Mouse (Mus musculus) heart, embryonic 13.5 days (tissue): ENCODE results near the gene Fam124a. TPM values are rescaled to one million over a fixed set of nuclear protein-coding genes. Genes with fewer than 3 reads are reported as not detected.
"Not testable (repeated sequence)": the region's sequence is repeated elsewhere in the genome, so short reads cannot be mapped to it uniquely, and the experiment has no call there.

ENCODE experiments used
- ATAC-seq: fragments of 200-750 bp; cut with Nextera tagmentation; 2 replicates; pipeline ENCODE4 v1.8.0; 2017; ENCODE audit warnings: moderate TSS enrichment; ENCODE audit not compliant: insufficient number of reproducible peaks, low FRiP score, low TSS enrichment; ENCODE audit errors: extremely low read depth
- H3K27ac ChIP-seq: fragments of 300-500 bp; sonication (generic); replicated peaks from 2 replicates; pipeline ENCODE4 v1.5.1; 2015; ENCODE audit warnings: moderate library complexity, mild to moderate bottlenecking, inconsistent platforms
- H3K27me3 ChIP-seq: fragments of 300-500 bp; sonication (generic); replicated peaks from 2 replicates; pipeline ENCODE4 v1.6.1; 2015; ENCODE audit warnings: mild to moderate bottlenecking, inconsistent platforms
- H3K36me3 ChIP-seq: fragments of 300-500 bp; sonication (generic); 2 replicates; pipeline ENCODE4 v1.6.1; 2015; ENCODE audit warnings: mild to moderate bottlenecking, inconsistent platforms
- H3K4me1 ChIP-seq: fragments of 300-500 bp; sonication (generic); 2 replicates; pipeline ENCODE4 v1.6.1; 2015; ENCODE audit warnings: inconsistent platforms
- H3K4me2 ChIP-seq: fragments of 300-500 bp; sonication (generic); 2 replicates; pipeline ENCODE4 v1.6.1; 2015; ENCODE audit warnings: inconsistent platforms, mild to moderate bottlenecking, moderate library complexity
- H3K4me3 ChIP-seq: fragments of 300-500 bp; sonication (generic); 2 replicates; pipeline ENCODE4 v1.5.1; 2015; ENCODE audit warnings: moderate library complexity, mild to moderate bottlenecking, inconsistent platforms
- H3K9ac ChIP-seq: fragments of 300-500 bp; sonication (generic); 2 replicates; pipeline ENCODE4 v1.6.1; 2015; ENCODE audit warnings: inconsistent platforms, mild to moderate bottlenecking, moderate library complexity
- H3K9me3 ChIP-seq: fragments of 300-500 bp; sonication (generic); 2 replicates; pipeline ENCODE4 v1.6.1; 2016; ENCODE audit warnings: inconsistent platforms
- WGBS: fragments of 180-500 bp; shearing (Covaris S2); methylation state at CpG from one replicate; pipeline ENCODE4 v1.1.7; 2015; ENCODE audit warnings: mixed read lengths; 5-methylcytosine and 5-hydroxymethylcytosine counted together
- polyA plus RNA-seq: library from polyadenylated mRNA; unstranded; fragments of >200 nt; fragmentation: Nextera tagmentation; extraction: Ambion mirVana; gene quantifications from 2 replicates; pipeline ENCODE4 v1.2.1, GENCODE M21; 2015

Gene Fam124a
- polyA plus RNA-seq, 1 experiment from 2014 or later = 2.4 TPM

GRCm38 (mm10) chr14:62637436-62638344 is 82.2 kb downstream of the Fam124a start:
- Histone ChIP-seq H3K27ac (no peak overlapping the region), H3K27me3 (no peaks in the 10 kb centered on the region), H3K4me2 (no peak overlapping the region), H3K4me1 (no peaks in the 10 kb centered on the region), H3K9ac (no peak overlapping the region), H3K36me3 (no peaks in the 10 kb centered on the region), H3K9me3 (no peaks in the 10 kb centered on the region), H3K4me3 (no peak overlapping the region)
- ATAC-seq = no peak
- 20% methylated on average over 9 of the region's 9 CpGs for WGBS

DNA sequence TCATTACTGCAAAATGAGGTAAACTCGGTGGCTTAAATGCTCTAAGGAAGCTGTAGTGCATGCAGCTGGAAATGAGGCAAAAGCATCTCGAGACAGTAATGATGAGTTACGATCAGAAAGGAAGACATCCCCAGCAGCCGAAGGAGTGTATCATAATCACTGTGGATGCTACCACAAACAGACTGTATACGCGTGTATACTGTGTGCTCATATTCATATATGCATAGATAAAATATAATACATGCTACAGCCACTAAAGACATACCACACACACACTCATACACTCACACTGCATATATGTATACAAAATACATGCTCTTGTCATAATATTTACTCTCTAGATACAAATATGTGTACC is 82.8 kb downstream of the Fam124a start:
- Histone ChIP-seq H3K9me3 (no peaks in the 10 kb centered on the region), H3K4me2 (no peak overlapping the region), H3K27me3 (no peaks in the 10 kb centered on the region), H3K36me3 (no peaks in the 10 kb centered on the region), H3K4me1 (no peaks in the 10 kb centered on the region), H3K4me3 (no peak overlapping the region), H3K9ac (no peak overlapping the region), H3K27ac (no peak overlapping the region)
- WGBS = 61% methylated on average over 6 of the region's 6 CpGs
- no peak for ATAC-seq

- Histone ChIP-seq H3K4me3 (no peak overlapping the region), H3K27me3 (no peaks in the 10 kb centered on the region), H3K36me3 (no peaks in the 10 kb centered on the region), H3K4me2 (no peak overlapping the region), H3K9me3 (no peaks in the 10 kb centered on the region), H3K27ac (no peak overlapping the region), H3K9ac (no peak overlapping the region), H3K4me1 (no peaks in the 10 kb centered on the region)
- ATAC-seq = no peak
- 55% methylated on average over 6 of the region's 6 CpGs for WGBS
Measured at GRCm38 (mm10) chr14:62639111-62639510, 83.6 kb downstream of the Fam124a start.

DNA sequence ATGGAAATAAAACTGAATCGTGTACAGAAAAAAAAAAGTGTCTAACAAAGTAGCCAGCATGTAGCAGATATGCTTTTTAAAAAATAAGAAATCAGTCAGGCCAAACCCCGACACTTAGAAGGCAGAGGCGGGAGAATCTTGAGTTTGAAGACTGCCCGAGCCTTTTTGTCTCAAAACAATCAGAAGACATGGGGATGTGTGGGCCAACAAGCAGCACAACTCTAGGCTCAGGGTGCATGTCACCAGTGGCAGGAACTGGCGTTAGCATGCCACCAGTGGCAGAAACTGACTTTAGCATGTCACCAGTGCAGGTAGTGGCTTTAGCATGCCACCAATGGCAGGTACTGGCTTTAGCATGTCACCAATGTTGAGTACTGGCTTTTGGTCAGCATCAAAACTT is 84.0 kb downstream of the Fam124a start:
- WGBS = 79% methylated on average over 5 of the region's 5 CpGs
- no peak overlapping the region for H3K4me3 ChIP-seq
- H3K27ac ChIP-seq = no peak overlapping the region
- no peak for ATAC-seq
- no peaks in the 10 kb centered on the region for H3K9me3 ChIP-seq
- H3K27me3 ChIP-seq = no peaks in the 10 kb centered on the region
- no peak overlapping the region for H3K9ac ChIP-seq
- H3K4me1 ChIP-seq = no peaks in the 10 kb centered on the region
- H3K36me3 ChIP-seq = no peaks in the 10 kb centered on the region
- no peak overlapping the region for H3K4me2 ChIP-seq

GRCm38 (mm10) chr14:62640396-62640795 is 84.9 kb downstream of the Fam124a start:
- Histone ChIP-seq H3K27me3 (no peaks in the 10 kb centered on the region), H3K4me3 (no peak overlapping the region), H3K4me2 (no peak overlapping the region), H3K36me3 (no peaks in the 10 kb centered on the region), H3K4me1 (no peaks in the 10 kb centered on the region), H3K9ac (no peak overlapping the region), H3K27ac (no peak overlapping the region), H3K9me3 (no peaks in the 10 kb centered on the region)
- no peak for ATAC-seq
- WGBS = 48% methylated on average over 4 of the region's 4 CpGs

- not testable (repeated sequence) for H3K4me3 ChIP-seq, H3K36me3 ChIP-seq, H3K4me1 ChIP-seq, H3K27ac ChIP-seq, ATAC-seq, H3K9me3 ChIP-seq, H3K4me2 ChIP-seq, H3K27me3 ChIP-seq, H3K9ac ChIP-seq
- WGBS = 73% methylated on average over 6 of the region's 7 CpGs
Measured at GRCm38 (mm10) chr14:62642368-62642767, 86.8 kb downstream of the Fam124a start.

DNA sequence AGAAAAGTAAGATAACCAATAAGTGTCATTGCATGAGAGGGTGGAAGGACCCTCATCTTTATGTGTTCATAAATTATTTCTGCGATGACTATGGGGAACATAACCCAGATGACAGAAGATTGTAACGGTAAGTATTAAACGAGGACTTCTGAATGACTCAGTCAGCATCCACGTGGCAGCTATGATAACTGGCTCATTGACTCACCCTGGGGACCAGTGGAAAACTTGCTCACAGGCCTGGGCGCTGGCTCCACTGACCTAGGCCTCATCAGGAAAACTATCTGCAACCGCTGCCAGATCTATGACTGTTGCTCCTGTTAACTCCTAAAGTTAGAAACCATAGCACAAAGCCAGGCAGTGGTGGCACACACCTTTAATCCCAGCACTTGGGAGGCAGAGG is 92.9 kb downstream of the Fam124a start:
- WGBS = 76% methylated on average over 6 of the region's 6 CpGs
- H3K4me3 ChIP-seq = no peak overlapping the region
- H3K4me2 ChIP-seq = no peak overlapping the region
- H3K9me3 ChIP-seq = no peaks in the 10 kb centered on the region
- ATAC-seq = no peak
- H3K36me3 ChIP-seq = no peaks in the 10 kb centered on the region
- no peak overlapping the region for H3K9ac ChIP-seq
- no peaks in the 10 kb centered on the region for H3K27me3 ChIP-seq
- H3K4me1 ChIP-seq = no peaks in the 10 kb centered on the region
- H3K27ac ChIP-seq = no peak overlapping the region

GRCm38 (mm10) chr14:62650376-62650775 is 94.8 kb downstream of the Fam124a start:
- H3K4me3 ChIP-seq = no peak overlapping the region
- H3K4me2 ChIP-seq = no peak overlapping the region
- H3K27me3 ChIP-seq = no peaks in the 10 kb centered on the region
- no peaks in the 10 kb centered on the region for H3K9me3 ChIP-seq
- no peaks in the 10 kb centered on the region for H3K36me3 ChIP-seq
- 53% methylated on average over 3 of the region's 3 CpGs for WGBS
- no peak overlapping the region for H3K27ac ChIP-seq
- no peak overlapping the region for H3K9ac ChIP-seq
- no peaks in the 10 kb centered on the region for H3K4me1 ChIP-seq
- no peak for ATAC-seq

DNA sequence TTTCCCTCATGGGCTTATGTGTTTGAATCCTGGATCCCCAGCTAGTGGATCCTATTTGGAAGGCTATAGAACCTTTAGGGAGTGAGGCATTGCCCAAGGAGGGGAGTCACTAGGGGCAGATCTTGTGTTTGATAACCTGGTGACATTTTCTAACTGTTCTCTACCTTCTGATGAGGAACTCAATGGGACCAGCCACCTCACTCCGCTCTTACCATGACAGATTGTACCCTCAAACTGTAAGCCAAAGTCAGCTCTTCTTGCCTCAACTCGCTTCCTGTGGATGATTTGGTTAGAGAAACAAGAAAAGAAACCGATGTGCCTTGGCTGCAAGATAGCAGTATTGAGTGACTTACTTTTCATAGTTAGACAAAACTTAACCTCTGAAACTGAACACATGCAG is 96.2 kb downstream of the Fam124a start:
- no peak overlapping the region for H3K4me3 ChIP-seq
- H3K4me2 ChIP-seq = no peak overlapping the region
- ATAC-seq = no peak
- no peaks in the 10 kb centered on the region for H3K9me3 ChIP-seq
- no peak overlapping the region for H3K27ac ChIP-seq
- H3K27me3 ChIP-seq = no peaks in the 10 kb centered on the region
- WGBS = 87% methylated on average over 3 of the region's 3 CpGs
- H3K9ac ChIP-seq = no peak overlapping the region
- H3K4me1 ChIP-seq = no peaks in the 10 kb centered on the region
- no peaks in the 10 kb centered on the region for H3K36me3 ChIP-seq

GRCm38 (mm10) chr14:62655996-62656395 is 100.5 kb downstream of the Fam124a start:
- Histone ChIP-seq H3K9me3 (no peaks in the 10 kb centered on the region), H3K4me3 (no peak overlapping the region), H3K27me3 (no peaks in the 10 kb centered on the region), H3K4me2 (no peak overlapping the region), H3K4me1 (no peaks in the 10 kb centered on the region), H3K27ac (no peak overlapping the region), H3K36me3 (no peaks in the 10 kb centered on the region), H3K9ac (no peak overlapping the region)
- WGBS = 79% methylated on average over 7 of the region's 7 CpGs
- ATAC-seq = no peak

- H3K27ac ChIP-seq = no peak overlapping the region
- H3K9ac ChIP-seq = no peak overlapping the region
- no peaks in the 10 kb centered on the region for H3K9me3 ChIP-seq
- no peaks in the 10 kb centered on the region for H3K4me1 ChIP-seq
- H3K4me3 ChIP-seq = no peak overlapping the region
- H3K36me3 ChIP-seq = no peaks in the 10 kb centered on the region
- H3K27me3 ChIP-seq = no peaks in the 10 kb centered on the region
- WGBS = 57% methylated on average over 3 of the region's 3 CpGs
- ATAC-seq = no peak
- H3K4me2 ChIP-seq = no peak overlapping the region
Measured at GRCm38 (mm10) chr14:62657469-62657868, 101.9 kb downstream of the Fam124a start.
